Mouse (Mus musculus): ENCODE results near the gene Bax.
"Not testable (repeated sequence)": the region's sequence is repeated elsewhere in the genome, so short reads cannot be mapped to it uniquely, and the experiment has no call there.

The Bax gene

DNA sequence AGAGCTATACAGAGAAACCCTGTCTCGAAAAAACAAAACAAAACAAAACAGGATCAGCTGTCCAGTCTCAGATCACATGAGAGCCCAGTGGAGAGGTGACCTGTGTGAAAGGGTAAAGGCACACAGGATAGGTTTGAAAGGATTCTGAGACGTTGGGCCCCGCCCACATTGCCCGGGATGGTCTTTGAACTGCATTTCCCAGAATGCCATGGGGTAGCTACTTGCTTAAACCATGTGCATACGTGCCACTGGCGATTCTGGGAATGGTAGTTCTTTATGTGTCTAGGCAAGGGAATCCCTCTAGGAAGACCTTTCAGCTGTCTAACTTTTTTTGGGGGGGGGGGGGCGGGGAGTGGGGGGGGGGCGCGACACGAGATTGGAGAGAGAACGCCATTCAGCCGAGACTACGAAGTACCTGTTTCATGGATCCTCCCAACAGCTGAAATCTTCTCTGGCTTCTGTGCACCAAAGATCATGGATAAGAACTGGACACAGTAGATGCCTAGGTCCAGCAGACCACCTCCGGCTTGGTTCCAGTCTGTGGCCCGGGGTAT, 14.8 kb upstream of the Bax start, which contains the start of gene Tulp2:
TSS of gene Tulp2 (plus strand) at position 504 of the 554 bp plus-strand sequence.
- DNase-seq (ENCODE audit: low read depth, low spot score), result peak; percentile 62

GRCm38 (mm10) chr7:45480310-45480709, 13.6 kb upstream of the Bax start:
- DNase-seq (ENCODE audit: low read depth, low spot score), result not testable (repeated sequence)

- no peak for DNase-seq (ENCODE audit: low read depth, low spot score)
Observed at GRCm38 (mm10) chr7:45478774-45479173, 12.1 kb upstream of the Bax start.

GRCm38 (mm10) chr7:45477003-45477402, 10.3 kb upstream of the Bax start:
- peak; percentile 35 for DNase-seq (ENCODE audit: low read depth, low spot score)

DNA sequence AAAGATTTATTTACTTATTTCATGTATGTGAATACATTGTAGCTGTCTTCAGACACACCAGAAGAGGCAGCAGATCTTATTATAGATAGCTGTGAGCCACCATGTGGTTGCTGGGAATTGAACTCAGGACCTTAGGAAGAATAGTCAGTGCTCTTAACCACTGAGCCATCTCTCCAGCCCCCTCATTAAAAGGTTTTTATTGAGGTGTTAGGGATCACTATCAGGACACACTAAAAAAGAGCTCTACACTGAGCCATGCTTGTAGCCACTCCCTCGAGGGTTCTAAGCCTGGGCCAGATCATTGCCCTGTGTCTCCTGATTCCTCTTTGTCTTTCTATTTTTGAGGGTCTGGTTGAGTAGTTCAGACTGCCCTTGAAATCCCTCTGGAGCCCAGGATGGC, 9.8 kb upstream of the Bax start:
- no peak for DNase-seq (ENCODE audit: low read depth, low spot score)

GRCm38 (mm10) chr7:45475291-45475969, 8.7 kb upstream of the Bax start:
- no peak for DNase-seq (ENCODE audit: low read depth, low spot score)

GRCm38 (mm10) chr7:45470869-45471268, 4.2 kb upstream of the Bax start:
- peak; percentile 78 for DNase-seq (ENCODE audit: low read depth, low spot score)

DNA sequence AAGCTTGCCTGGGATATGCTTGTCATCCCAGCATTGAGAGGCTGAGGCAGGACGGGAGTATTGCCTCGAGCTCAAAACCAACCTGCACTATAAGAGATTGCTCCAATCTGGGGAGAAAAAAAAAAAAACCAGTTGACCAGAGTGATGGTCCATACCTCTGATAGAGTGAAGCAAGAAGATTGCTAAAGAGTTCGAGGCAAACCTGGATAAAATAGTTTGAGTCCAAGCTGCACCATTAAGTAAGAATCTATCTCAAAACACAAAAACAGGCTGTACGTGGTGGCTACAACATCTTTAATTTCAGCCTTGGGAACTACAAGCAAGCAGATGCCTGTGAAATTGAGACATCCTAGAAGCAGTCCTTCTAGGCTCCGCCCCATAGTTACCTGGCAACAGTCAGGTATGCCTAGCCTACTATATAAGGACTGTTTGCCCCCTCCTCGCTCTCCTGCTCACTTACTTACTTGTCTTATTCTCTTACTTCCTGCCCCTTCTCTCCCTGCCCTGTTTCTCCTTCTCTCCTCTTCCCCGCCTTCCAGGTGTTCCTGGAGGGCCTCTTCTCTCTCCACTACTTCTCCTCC, 482 bp upstream of the Bax start:
- no peak for DNase-seq (ENCODE audit: low read depth, low spot score)

GRCm38 (mm10) chr7:45465549-45465948, 1.1 kb downstream of the Bax start:
- DNase-seq (ENCODE audit: low read depth, low spot score), result peak; percentile 77

- no peak for DNase-seq (ENCODE audit: low read depth, low spot score)
Observed at GRCm38 (mm10) chr7:45465112-45465511, 1.6 kb downstream of the Bax start.

DNA sequence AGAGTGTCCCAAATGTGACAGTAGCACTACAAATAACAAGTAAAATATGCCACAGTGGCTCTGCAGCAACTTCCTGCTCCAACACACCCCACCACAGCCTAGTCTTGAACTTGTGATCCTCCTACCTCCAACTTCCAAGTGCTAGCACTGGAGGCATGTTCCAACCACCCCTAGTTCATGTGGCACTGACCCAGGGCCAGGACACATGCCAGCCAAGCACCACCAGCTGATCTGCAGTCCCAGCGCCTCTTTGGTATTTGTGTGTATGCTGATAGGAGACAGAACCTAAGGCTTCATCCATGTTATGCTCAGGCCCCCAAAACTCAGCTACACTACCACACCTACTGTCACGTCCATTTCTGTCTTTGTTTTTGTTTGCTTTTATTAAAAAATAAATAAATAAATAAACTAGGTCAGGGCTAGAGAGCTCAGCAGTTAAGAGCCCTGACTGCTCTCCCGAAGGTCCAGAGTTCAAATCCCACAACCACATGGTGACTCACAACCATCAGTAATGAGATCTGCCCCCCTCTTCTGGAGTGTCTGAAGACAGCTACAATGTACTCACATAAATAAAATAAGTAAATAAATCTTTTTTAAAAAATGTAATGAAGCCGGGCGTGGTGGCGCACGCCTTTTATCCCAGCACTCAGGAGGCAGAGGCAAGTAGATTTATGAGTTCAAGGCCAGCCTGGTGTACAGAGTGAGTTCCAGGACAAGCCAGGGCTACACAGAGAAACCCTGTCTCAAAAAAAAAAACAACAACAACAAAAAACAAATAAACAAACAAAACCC, 2.5 kb downstream of the Bax start:
- DNase-seq (ENCODE audit: low read depth, low spot score), result no peak

GRCm38 (mm10) chr7:45462868-45463267, 3.8 kb downstream of the Bax start:
- DNase-seq (ENCODE audit: low read depth, low spot score), result not testable (repeated sequence)

- peak; percentile 28 for DNase-seq (ENCODE audit: low read depth, low spot score)
Observed at GRCm38 (mm10) chr7:45462325-45462724, 4.4 kb downstream of the Bax start.

- DNase-seq (ENCODE audit: low read depth, low spot score), result no peak
Observed at GRCm38 (mm10) chr7:45461781-45462180, 4.9 kb downstream of the Bax start.

DNA sequence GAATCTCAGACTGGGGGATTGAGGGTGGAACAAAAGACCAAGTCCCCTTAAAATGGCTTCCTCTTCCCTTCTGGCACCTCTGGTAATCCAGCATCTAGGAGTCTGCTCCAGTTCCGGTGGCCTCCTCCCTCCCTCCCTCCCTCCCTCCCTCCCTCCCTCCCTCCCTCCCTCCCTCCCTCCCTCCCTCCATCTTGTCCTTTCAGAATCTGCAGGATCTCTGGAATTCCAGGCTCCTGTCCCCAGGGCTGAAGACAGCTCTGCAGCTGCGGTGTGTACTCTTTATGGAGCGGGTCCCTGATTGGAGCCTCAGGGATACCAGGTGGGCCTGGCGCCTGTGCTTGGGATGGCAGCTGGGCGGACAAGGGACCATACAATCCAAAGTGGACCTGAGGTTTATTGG, 5.4 kb downstream of the Bax start:
- no peak for DNase-seq (ENCODE audit: low read depth, low spot score)

DNA sequence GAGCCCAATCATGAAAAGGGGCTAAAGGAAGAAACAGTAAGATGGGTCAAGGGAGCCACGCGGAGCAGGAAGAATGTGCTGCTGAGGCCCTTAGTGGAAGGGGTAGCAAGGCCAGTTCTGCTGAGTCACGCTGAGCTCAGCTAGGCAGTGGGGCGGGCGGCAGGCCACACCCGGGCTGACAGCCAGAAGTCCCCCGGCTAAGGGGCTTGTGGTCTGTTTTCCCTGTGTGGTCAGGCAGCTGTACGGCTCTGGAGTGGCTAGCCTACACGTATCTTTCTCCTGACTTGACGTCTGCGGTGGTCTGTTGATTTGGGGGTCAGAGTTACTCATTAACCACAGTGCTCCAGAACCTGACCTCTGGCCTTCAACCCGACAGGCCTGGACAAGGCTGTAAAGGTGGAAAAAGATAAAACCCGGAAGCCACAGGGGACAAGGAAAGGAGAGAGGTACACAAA, 5.8 kb downstream of the Bax start:
- peak; percentile 87 for DNase-seq (ENCODE audit: low read depth, low spot score)

GRCm38 (mm10) chr7:45460377-45460776, 6.3 kb downstream of the Bax start:
- no peak for DNase-seq (ENCODE audit: low read depth, low spot score)

DNA sequence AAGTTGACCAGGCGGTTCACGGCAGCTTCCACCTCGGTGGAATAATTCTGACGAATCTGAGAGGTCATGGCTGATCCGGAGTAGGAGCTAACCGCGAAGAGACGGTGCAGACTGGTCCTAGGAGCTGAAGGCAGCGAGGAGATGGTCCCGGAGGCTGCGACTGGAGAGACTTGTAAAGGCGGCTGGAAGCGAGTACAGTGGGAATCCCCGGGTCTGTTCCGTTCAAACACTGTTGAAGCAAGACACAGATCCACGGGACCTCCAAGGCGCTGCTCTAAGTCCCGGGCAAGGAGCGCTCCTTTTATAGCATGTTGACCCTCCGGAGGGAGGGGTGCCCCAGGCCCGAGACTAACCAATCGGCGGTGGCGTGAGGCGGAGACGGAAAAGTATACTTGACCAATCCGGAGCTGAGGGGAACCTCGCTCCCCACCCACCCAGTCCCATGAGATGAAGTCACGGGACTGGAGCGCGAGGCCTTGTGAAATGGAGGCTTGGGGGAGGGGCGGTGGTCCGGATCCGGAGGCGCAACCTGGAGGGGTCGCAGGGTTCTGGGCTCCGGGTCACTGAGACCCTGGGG, 7.0 kb downstream of the Bax start, which contains the start of gene Ftl1:
TSS of gene Ftl1 (minus strand) at position 321 of the 577 bp plus-strand sequence.
- peak; percentile 99 for DNase-seq (ENCODE audit: low read depth, low spot score)

DNA sequence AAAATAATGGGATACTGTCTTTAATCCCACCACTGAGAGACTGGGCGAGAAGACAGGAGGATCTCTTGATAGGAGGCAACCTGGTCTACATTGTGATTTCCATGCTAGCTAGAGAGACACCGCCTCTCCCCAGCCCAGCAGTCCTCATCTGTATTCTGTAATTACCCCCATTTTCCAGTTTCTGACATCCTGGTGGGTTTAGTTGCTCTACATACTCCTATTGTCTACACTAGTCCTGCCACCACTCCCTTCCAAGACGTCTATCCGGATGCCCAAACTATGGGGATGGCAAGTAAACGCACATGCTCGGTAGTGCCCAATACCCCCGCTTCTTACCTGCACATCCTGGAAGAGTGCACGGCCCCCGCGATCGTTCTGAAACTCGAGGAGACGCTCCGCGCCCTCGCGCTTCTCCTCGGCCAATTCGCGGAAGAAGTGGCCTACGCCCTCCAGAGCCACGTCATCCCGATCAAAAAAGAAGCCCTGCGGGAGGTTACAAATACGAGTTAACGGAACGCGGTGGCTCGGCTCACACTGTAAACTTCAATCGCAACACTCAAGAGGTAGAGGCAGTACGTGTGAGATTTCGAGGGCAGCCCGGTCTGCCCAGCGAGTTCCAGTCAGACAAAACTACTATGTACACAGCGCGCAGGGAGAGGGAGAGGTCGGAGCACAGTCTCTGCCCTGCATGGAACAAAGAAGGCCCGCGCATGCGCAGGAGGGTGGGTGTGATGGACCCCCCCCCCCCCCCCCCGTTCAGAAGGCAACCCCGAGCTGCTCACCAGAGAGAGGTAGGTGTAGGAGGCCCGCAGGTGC, 7.7 kb downstream of the Bax start:
- peak; percentile 74 for DNase-seq (ENCODE audit: low read depth, low spot score)

- DNase-seq (ENCODE audit: low read depth, low spot score), result peak; percentile 83
Observed at GRCm38 (mm10) chr7:45457204-45458060, 9.3 kb downstream of the Bax start.

Measured in A20 (cell line).